Mouse (Mus musculus): ENCODE data around the gene Fdx1l.

Gene Fdx1l

DNA sequence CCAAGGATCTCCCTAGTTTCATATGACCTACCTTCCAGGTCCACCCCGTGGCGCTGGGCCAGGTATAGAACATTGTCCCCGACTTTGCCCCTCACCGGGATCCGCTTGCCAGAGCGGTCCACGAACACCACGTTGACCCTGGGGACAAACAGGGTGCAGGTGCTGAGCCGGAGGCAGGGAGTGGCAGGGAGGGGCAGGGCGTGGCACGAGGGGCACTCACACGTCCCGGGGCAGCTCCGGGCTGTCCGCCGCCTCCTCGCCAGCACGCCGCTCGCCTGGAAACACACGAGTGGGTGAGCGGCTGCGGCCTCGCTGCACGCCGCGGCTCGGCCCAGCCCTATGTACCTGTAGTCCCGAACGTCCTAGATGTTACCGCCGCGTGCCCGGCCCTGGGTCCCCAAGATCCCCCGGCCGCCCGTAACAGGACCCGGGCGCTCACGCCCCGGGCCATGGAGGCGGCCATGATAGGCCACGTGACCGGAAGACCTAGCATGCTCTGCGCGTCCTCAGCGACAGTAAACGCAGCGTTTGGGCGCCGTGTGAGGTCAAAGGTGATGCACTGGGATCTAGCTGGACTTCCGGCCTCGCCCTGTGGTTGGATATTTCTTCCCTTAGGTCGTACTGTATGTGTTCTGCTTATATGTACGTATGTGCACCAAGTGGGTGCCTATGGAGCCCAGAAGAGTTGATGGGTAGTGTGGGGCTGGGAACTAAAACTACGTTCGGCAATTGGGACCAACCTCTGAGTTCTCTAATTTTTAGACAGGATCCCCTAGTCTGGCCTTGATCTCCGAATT is at the start of gene Fdx1l, which contains the start of gene Gm49373:
TSS of gene Fdx1l (minus strand) at position 571 of the 797 bp plus-strand sequence.
TSS of gene Gm49373 (minus strand) at position 53 of the 797 bp plus-strand sequence.
- DNase-seq (ENCODE audit: low spot score), result peak; percentile 81

DNA sequence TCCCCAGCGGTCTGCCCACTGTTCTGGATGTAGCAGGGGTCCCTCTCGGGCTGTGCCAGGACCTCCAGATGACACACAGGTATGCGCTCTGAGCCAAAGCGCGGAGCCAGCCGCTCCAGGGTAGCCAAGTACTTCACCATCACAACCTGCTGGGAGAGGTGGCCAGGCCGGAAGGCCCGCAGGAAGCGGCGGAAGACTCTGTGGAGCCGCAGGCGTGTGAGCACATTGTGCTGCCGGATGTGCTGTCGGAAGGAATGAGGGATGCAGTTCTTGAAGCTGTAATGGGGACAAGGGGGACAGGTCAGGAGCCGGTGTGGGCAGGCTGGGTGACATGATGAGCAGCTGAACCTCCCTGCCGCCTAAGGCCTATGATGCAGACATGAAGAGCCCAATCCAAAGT is 48.1 kb upstream of the Fdx1l start:
- no peak for DNase-seq (ENCODE audit: low spot score)

DNA sequence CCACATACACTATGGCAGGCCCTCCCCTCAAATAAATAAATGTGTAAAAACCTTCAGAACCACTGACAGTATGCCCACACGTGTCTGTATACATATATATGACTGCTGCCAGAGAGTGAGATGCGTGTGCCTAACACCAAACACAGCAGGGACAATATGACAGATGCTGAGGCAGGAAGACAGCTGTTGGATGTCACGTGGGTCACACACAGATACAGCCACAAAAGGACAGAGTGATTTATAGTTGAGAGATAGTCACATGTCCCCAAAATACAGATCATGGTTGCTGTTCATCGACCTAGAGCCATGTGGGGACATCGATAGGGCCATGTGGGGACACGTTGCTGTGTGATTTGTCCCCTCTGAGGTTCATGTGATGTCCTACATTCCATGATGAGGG is 43.7 kb upstream of the Fdx1l start:
- DNase-seq (ENCODE audit: low spot score), result no peak

DNA sequence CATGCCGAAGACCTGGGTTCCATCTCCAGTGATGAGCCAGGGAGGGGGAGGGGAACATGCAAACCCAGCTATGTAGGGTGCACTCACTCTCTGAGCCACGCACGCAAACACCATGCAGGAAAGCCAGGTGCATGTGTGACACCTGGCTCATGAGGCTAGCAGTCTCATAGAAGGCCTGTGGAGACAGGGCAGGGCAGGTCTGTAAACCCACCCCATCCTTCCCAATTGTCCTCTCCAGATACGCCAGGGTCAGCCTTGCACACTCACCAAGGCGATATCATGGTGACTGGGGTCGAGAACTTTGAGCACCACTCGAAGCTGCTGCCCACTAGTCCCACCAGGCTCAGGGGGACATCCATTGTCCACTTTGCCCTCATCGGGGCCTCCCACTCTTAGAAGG is 41.7 kb upstream of the Fdx1l start:
- DNase-seq (ENCODE audit: low spot score), result no peak

DNA sequence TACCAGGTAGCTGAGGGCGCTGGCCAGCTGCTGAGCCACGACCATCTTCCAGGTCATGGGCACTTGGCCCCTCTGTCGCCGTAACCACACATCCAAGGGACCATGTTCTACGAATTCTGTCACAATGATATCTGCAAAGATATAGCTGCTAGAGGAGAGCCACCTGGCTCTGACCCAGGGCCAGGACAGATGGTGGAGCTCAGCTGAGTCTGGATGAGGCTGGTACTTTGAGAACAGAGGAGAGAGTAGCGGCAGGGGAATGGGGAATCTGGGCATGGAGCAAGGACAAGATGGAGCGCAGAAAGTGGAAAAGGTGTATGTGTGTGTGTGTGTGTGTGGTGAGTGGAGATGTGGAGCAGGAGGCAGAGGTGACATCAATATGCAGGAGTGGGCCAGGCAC is 40.8 kb upstream of the Fdx1l start:
- DNase-seq (ENCODE audit: low spot score), result no peak

DNA sequence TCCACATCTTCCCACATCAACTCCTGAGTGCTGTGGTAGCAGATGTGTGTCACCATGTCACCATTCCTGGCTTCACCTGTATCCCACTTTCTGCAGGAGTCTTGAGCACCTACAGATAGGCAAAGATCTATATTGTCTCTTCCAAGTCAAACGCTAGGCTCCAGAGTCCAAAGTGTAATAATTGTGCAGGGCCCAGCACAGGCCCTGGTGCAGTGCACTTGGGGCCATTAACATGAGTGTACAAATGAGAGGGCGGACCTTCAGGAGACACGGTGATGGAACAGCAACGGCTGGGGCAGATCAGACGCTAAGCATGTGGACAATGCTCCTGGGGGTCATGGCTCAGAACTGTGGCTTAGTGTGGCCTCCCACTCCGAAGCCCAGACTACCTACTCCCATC is 40.3 kb upstream of the Fdx1l start:
- DNase-seq (ENCODE audit: low spot score), result no peak

DNA sequence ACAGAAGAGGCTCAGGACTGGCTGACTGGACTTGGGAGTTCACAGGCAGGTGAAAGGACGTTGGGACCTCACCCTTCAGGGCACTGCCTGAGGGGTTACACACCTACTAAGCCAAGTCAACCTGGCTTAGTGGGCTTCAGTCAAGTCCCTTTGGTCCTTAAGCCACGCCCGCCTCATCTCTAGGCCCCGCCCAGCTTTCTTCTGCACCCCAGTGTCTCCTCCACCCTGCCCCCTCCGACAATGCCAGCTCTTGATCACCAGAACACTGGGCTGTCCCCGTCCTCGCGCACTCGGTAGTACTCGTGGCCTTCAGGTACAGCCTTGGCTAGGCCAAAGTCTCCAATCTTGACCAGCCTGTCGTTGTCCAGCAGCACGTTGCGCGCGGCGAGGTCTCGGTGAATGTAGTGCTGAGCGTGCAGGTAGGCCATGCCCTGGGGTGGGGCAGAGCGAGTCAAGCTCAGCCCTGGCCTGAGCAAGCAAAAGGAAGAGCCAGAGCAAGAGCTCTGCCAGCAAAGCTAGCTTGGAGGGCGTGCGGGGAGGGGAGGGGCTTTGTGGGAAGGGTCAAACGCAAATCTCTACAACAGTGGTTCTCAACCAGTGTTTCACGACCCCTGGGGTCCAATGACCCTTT is 34.3 kb upstream of the Fdx1l start:
- no peak for DNase-seq (ENCODE audit: low spot score)

DNA sequence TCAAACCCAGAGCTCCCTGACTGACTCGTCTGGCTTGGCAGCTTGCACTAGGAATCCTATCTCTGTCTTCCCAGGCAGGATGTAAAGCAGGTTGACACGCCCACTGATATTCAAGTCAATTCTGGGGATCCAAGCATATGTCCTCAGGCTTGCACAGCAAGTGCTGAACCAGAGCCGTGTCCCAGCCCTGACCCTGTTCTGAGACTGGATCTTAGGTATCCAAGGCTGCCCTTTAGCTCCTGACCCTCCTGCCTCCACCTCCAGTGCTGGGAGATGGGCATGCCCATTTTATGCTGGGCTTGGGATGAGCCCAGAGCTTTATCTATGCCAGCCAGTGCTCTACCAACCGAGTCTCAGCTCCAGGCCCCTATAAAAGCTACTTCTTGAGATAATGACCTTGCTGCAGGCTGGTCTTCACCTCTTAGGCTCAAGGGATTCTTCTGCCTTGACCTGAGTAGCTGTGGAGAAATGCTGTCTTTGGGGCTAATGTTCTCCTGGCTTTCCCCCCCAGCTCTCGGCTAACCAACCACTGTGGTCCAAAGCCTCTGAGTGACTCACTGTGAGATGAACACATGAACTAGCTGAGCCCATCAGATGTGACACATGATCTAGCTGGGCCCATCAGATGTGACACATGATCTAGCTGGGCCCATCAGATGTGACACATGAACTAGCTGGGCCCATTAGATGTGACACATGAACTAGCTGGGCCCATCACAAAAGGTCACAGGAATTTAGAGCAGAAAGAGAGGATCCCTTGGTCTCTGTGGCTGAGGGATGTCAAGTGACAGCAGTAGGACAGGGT is 32.5 kb upstream of the Fdx1l start:
- no peak for DNase-seq (ENCODE audit: low spot score)

DNA sequence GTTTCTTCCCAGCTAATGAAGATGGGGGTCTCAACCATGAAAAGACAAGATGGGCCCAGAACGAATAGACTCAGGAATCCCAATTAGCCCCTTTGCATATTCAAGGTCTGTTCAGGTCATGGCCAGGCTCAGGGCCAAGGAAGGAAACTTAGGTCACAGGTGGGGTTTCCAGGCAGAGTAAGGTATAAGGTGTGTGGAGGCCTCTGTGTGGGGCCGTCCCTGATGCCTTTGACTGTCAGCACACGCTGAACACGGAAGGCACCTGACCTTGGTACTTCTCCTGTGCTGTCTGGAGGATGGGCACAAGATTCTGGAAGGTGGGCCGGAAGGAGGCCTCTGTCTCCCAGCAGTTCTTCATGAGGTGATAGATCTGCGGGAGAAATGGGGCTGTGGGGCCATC is 31.4 kb upstream of the Fdx1l start:
- no peak for DNase-seq (ENCODE audit: low spot score)

DNA sequence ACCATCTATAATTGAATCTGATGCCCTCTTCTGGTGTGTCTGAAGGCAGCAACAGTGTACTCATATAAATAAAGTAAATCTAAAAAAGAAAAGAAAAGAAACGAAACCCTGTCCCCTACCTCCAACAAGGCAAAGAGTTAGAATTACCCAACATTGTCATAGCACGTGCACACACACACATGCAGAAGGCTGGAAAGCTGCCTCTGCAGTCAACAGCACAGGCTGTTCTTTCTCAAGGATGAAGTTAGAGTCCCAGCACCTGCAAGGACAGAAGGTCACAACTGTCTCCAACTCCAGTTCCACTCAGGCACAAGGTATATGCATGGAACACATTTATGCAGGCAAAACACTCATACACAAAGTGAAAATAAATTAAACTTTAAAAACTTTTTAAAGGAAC is 28.7 kb upstream of the Fdx1l start:
- DNase-seq (ENCODE audit: low spot score), result no peak

DNA sequence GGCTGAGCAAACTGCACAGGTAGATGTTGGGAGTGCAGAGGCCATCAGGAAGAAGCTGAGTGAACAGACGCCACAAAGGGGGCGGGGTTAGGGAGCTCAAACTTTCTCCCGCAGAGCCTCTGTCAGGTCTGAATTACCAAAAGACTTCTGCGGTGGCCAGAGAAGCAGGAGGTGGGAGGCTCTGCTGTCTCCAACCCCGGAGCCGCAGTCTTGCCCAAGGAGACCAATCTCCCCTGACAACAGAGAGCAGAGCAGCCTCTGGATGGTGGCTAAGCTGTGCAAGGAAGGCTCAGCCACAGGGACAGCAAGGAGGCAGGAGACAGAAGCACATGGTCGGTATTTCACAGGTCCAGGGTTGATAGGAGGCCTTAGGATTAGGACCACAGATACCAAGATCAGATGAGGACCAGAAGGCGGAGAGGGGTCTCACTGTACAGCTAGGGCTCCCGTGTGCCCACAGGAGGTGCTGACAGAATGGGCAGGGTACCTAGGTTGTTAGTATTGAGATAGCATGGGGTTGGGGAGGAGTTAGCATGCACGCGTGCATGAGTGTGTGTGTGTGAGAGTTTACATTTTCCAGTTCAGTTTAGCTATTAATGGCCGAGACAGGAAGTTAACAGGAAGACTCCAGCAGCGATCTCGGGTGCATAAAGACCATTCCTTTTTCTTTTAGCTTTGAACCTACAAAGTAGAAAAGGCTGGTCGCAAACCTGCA is 27.2 kb upstream of the Fdx1l start:
- no peak for DNase-seq (ENCODE audit: low spot score)

DNA sequence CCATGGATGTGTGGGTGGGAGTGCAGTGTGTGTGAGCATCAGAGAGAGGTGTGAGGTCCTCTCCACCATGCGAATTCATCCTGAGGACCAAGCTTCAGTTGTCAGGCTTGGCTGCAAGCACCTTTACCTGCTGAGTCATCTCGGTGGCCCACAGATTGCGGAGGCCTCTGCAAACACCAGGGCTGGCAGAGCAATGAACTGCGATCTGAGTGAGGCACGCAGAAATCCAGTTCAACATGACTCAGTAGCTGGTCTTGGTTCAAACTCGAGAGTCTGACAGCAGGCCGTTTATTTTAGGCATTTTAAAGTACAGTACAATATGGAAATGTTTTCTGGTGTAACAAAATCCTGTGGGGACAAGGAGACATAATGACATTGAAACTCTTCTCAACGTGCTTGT is 24.4 kb upstream of the Fdx1l start:
- DNase-seq (ENCODE audit: low spot score), result no peak

DNA sequence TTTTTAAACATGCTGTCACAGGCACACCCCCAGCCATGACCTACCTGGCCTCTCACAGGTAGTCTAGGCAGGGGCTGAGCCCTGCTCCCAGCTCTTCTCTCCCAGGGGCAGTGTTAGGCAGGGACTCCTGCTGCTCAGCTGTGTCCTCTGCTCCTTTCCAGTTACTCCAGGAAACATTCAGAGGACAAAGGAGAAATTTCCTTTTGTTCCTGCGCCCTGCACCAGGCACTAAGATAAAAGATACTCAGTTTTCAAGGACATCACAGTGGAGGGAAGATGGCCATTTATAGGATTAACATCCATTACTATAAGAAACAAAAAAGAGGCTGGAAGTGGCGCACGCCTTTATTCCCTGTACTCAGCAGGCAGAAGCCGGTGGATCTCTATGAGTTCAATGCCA is 22.5 kb upstream of the Fdx1l start:
- no peak for DNase-seq (ENCODE audit: low spot score)

DNA sequence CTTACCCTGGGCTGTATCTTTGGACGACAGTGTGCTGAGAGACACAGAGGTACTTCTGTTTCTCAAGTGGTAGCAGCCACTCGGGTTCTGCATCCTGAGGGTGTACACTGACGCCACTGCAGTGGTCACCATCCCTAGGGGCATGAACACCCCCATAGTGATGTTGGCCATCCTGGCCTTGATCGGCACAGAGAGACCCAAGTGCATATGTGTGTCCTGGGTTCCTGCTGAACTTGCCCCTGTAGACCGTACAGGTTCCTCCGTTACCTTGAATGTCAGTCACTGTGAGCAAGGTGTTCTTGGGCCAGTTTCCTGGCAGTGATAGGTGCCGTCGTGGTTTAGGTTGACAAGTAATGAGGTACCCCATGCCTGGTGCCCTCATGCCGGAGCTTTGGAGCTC is 20.0 kb upstream of the Fdx1l start:
- DNase-seq (ENCODE audit: low spot score), result no peak

DNA sequence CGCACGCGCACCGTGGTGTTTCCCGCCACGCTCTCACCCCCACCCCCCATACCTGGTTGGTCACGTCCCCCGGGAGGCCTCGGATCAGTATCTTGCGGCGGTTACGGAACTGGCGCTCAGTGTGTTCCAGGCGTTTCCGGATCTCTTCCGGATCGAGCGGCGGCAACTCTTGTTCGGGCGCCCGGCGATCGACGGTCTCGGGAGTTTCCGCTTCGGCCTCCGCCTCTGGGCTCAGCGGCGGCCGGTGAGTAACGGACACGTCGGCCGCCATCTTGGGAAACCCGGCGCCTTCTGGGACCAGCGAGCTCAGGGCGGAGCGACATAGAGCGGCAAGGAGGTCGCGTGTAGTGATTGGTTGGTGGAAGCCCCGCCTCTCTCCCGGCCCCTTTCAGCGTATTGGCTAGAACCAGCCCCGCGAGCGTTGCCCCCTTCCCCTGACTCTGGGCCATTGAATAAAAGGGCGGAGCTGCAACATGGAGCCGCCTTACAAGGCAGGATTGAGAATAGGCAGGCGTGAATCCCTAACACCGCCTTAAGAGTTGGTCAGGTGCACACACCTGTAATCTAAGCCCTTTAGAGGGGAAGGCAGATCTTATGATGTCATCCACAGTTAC is 18.4 kb upstream of the Fdx1l start, which contains the start of the genes Gm38431 and Raver1:
TSS of gene Gm38431 (minus strand) at position 291 of the 614 bp plus-strand sequence.
TSS of gene Raver1 (minus strand) at position 302 of the 614 bp plus-strand sequence.
- DNase-seq (ENCODE audit: low spot score), result peak; percentile 90

DNA sequence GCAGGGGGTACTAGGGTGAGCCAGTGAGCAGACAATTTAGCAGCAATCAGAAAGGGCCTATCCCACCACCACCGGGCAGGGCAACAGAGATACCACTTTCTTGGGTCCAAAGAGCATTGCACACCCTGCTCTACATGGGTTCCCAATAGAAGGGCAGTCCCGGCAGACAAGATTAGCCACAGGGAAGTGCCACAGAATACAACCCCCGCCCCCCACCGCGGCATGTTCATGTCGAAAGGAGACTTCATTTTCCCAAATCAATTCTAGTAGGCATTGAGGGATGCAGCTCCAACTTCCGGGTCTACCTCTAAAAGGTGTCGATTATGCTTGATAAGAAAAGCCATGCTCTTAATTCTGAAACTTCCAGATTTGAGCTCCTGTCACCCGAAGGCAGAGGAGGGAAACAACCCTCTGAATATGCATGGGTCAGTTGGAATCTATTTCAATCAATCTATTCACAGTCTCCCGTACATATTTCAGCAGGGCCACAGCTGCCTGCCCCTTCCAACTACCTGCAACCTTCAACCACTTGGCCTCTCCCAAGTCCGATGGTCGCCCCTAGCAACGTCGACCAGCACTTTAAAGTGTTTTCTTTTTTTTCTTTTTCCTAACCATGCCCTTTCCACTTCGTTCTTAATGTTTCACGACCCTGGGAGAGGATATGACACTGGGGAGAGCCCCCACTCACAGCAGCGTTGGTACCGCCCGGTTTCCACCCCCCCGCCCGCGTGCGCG is 17.7 kb upstream of the Fdx1l start:
- DNase-seq (ENCODE audit: low spot score), result no peak

DNA sequence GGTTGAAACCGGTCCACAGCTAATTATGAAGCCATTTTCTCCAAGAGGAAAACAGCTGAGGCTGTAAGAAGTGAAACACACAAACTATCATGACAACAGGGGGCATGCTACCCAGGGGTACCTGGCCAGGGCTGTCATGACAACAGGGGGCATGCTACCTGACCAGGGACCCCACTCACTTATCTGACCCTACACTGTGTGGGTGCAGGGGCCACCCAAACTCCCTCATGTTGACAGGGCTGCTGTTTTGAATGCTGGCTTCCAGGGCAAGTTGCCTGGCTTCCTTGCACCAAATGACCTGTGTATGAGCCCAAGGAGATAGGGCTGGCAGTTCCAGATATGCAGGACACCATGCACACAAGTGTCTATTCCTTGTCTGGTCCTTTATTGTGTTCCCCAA is 17.1 kb upstream of the Fdx1l start:
- DNase-seq (ENCODE audit: low spot score), result no peak

DNA sequence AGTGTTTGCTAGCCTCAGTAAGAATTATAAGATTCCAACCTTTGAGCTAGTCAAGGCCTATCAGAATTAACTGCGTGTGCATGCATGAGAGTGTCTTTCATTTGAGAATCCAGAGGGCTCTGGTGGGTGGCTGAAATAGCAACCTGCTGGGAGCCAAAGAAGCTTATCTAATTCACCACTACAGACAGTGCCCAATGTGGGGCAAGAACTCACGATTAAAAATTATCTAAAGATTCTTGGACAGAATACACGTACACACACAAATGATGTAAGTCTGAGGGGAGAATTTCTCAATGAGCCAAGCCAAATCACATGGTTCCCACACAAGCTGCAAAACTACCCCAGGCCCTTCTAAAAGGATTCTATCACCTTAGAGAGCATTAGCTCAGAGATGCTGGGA is 9.9 kb upstream of the Fdx1l start:
- DNase-seq (ENCODE audit: low spot score), result no peak

DNA sequence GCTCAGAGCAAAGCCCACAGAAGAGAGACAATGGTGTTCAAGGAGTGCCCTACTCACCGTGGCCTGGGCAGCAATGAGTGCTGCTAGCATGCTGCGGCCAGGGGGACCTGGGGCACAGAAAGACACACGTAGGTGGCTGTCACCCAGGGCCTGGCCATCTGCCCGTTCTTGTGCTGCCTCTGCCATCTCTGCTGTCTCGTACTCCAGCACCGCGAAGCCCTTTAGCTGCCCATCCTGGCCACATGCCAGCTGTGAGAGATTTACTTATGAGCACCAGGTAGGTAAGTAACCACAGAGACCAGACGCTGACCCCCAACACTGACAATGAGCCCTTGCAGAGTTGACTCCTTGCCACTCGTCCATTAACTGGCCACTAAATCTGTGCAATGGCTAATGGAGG is 7.7 kb upstream of the Fdx1l start:
- DNase-seq (ENCODE audit: low spot score), result no peak

DNA sequence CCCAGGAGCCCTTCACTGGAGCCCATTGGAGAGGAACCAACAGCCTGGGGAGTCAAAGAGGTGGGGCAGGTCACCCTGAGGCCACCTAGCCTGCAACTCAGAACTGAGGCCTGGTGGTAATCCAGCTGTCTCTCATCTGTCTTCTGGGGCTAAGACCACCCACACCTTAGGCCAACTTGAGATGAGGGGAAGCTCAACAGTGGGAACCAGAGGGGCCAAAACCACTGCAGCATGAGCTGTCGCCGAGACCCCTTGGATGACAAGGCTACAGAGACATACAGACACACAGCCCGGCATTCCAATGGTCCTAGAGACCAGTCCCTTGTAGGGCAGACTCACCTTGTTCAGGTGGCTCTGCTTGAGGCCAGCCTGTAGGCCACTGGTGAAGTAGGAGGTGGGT is 2.2 kb upstream of the Fdx1l start:
- DNase-seq (ENCODE audit: low spot score), result no peak

DNA sequence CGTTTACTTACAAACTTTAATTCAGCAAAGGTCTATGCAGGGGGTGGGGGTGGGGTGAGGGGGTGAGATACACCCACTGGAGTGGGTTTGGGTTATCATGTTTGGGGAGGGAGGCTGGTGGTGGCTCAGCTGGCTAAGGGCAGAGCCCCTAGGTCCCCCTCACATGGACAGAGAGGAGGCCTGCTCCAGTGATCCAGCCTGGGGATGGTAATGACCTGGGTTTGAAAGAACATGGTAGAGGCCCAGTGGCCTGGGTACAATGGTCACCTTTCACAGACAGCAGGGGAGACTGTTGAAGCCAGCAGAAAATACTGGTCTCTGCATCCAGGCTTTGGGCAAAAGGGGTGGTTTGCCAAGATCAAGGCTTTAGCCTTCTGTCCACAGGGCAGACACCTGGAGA is 759 bp upstream of the Fdx1l start:
- no peak for DNase-seq (ENCODE audit: low spot score)
